Mouse (Mus musculus) hindbrain, postnatal 0 days (tissue): Measurements from ENCODE around the gene Ugt1a10. TPM values are rescaled to one million over a fixed set of nuclear protein-coding genes. Genes with fewer than 3 reads are reported as not detected.
"Not testable (repeated sequence)": the region's sequence is repeated elsewhere in the genome, so short reads cannot be mapped to it uniquely, and the experiment has no call there.

Experiments used
- ATAC-seq: fragments of 200-750 bp; cut with Nextera tagmentation; 2 replicates; pipeline ENCODE4 v1.8.0; 2017; ENCODE audit warnings: mild to moderate bottlenecking, moderate TSS enrichment, moderate library complexity
- DNase-seq: peaks from one replicate; pipeline ENCODE4 v3.0.0-alpha.2; 2015; ENCODE audit warnings: low spot score
- H3K27ac ChIP-seq: fragments of 300-500 bp; sonication (generic); 2 replicates; pipeline ENCODE4 v1.5.1; 2014; ENCODE audit warnings: mild to moderate bottlenecking
- H3K27me3 ChIP-seq: fragments of 300-500 bp; sonication (generic); 2 replicates; pipeline ENCODE4 v1.6.1; 2014; ENCODE audit warnings: low read length, mixed read lengths; ENCODE audit not compliant: insufficient read depth
- H3K36me3 ChIP-seq: fragments of 300-500 bp; sonication (generic); 2 replicates; pipeline ENCODE4 v1.6.1; 2014; ENCODE audit warnings: low read length, mixed read lengths; ENCODE audit not compliant: insufficient read depth
- H3K4me1 ChIP-seq: fragments of 300-500 bp; sonication (generic); 2 replicates; pipeline ENCODE4 v1.6.1; 2014; ENCODE audit warnings: antibody characterized with exemption, low read length, mixed read lengths; ENCODE audit not compliant: insufficient read depth
- H3K4me2 ChIP-seq: fragments of 300-500 bp; sonication (generic); 2 replicates; pipeline ENCODE4 v1.6.1; 2014; ENCODE audit warnings: low read depth, mild to moderate bottlenecking, low read length, moderate library complexity, mixed read lengths
- H3K4me3 ChIP-seq: fragments of 300-500 bp; sonication (generic); 2 replicates; pipeline ENCODE4 v1.5.1; 2014; ENCODE audit warnings: low read length
- H3K9ac ChIP-seq: fragments of 300-500 bp; sonication (generic); replicated peaks from 2 replicates; pipeline ENCODE4 v1.6.1; 2014; ENCODE audit warnings: mild to moderate bottlenecking, low read length, moderate library complexity, mixed read lengths
- H3K9me3 ChIP-seq: fragments of 300-500 bp; sonication (generic); 2 replicates; pipeline ENCODE4 v1.6.1; 2016; ENCODE audit warnings: low read length, mixed read lengths
- CTCF ChIP-seq: IDR thresholded peaks from 2 replicates; pipeline ENCODE4 v1.5.1; 2016; ENCODE audit warnings: antibody characterized with exemption, control low read depth, low read depth
- WGBS: fragments of 180-500 bp; shearing (Covaris S2); extraction: QIAGEN DNeasy Blood & Tissue Kit; methylation state at CpG from one replicate; pipeline ENCODE4 v1.1.7; 2014; 5-methylcytosine and 5-hydroxymethylcytosine counted together
- polyA plus RNA-seq: library from polyadenylated mRNA; unstranded; fragments of >200 nt; fragmentation: Nextera tagmentation; extraction: Ambion mirVana; gene quantifications from 2 replicates; pipeline ENCODE4 v1.2.1, GENCODE M21; 2015
- total RNA-seq: library from RNA; depleted of rRNA; stranded (reverse); fragments of >200 nt; gene quantifications from 2 replicates; pipeline ENCODE4 v1.2.3, GENCODE M21; 2014

The Ugt1a10 gene
- total and polyA plus RNA-seq, 2 experiments from 2014 or later = not detected

- H3K4me2 ChIP-seq = no peak overlapping the region
- no peaks in the 10 kb centered on the region for H3K9me3 ChIP-seq
Observed at GRCm38 (mm10) chr1:88092341-88092740, 37.2 kb downstream of the Ugt1a10 start.

GRCm38 (mm10) chr1:88094270-88094676 is 39.1 kb downstream of the Ugt1a10 start:
- 75% methylated on average over 3 of the region's 3 CpGs for WGBS
- 0 out of 2 replicates have a peak, but pooled peaks have one; percentile 38 for ATAC-seq
- H3K4me2 ChIP-seq, H3K4me1 ChIP-seq, H3K9ac ChIP-seq, H3K9me3 ChIP-seq, H3K36me3 ChIP-seq, H3K27me3 ChIP-seq, H3K27ac ChIP-seq, H3K4me3 ChIP-seq: not testable (repeated sequence)
- DNase-seq = peak; percentile 13
- TF ChIP-seq CTCF = peak; percentile 44

More at GRCm38 (mm10) chr1:88092341-88092740, 37.2 kb downstream of the Ugt1a10 start:
- DNase-seq (no peak), ATAC-seq (no peak)
- Histone ChIP-seq H3K27ac (no peak overlapping the region), H3K36me3 (no peaks in the 10 kb centered on the region), H3K4me1 (no peaks in the 10 kb centered on the region), H3K4me3 (no peak overlapping the region), H3K27me3 (no peaks in the 10 kb centered on the region), H3K9ac (no peak overlapping the region)
- no peak for TF ChIP-seq CTCF

GRCm38 (mm10) chr1:88094941-88095492 is 39.8 kb downstream of the Ugt1a10 start, which contains the start of gene Ugt1a7c:
TSS of gene Ugt1a7c (plus strand) at chr1:88095062.
- Histone ChIP-seq H3K4me1 (no peaks in the 10 kb centered on the region), H3K36me3 (no peaks in the 10 kb centered on the region), H3K9ac (no peak within 1 kb of the TSS), H3K27me3 (no peaks in the 10 kb centered on the region), H3K9me3 (no peaks in the 10 kb centered on the region), H3K27ac (no peak within 1 kb of the TSS), H3K4me3 (no peak within 1 kb of the TSS), H3K4me2 (no peak within 1 kb of the TSS)
- WGBS = 63% methylated on average over 10 of the region's 10 CpGs
- ATAC-seq (no peak), DNase-seq (no peak)
- TF ChIP-seq CTCF = no peak

- WGBS = 91% methylated on average over 3 of the region's 3 CpGs
- DNase-seq = not testable (repeated sequence)
Observed at GRCm38 (mm10) chr1:88098546-88098945, 43.4 kb downstream of the Ugt1a10 start.

GRCm38 (mm10) chr1:88099691-88100090 is 44.5 kb downstream of the Ugt1a10 start:
- H3K27me3 ChIP-seq, DNase-seq, H3K9ac ChIP-seq, H3K4me2 ChIP-seq, H3K36me3 ChIP-seq, H3K4me1 ChIP-seq, H3K9me3 ChIP-seq, ATAC-seq, H3K27ac ChIP-seq, H3K4me3 ChIP-seq: not testable (repeated sequence)
- 90% methylated on average over 2 of the region's 2 CpGs for WGBS

More at GRCm38 (mm10) chr1:88098546-88098945, 43.4 kb downstream of the Ugt1a10 start:
- not testable (repeated sequence) for H3K9me3 ChIP-seq, H3K27ac ChIP-seq, H3K4me1 ChIP-seq, H3K36me3 ChIP-seq, H3K9ac ChIP-seq, H3K27me3 ChIP-seq, H3K4me3 ChIP-seq, ATAC-seq, H3K4me2 ChIP-seq

- H3K27ac ChIP-seq, H3K27me3 ChIP-seq, H3K36me3 ChIP-seq, H3K4me2 ChIP-seq, H3K4me3 ChIP-seq, ATAC-seq, DNase-seq, H3K4me1 ChIP-seq, H3K9me3 ChIP-seq, H3K9ac ChIP-seq: not testable (repeated sequence)
- WGBS = 67% methylated on average over 2 of the region's 3 CpGs
Observed at GRCm38 (mm10) chr1:88103019-88103418, 47.8 kb downstream of the Ugt1a10 start, which contains the start of gene Ugt1a6b. TSS of gene Ugt1a6b (plus strand) at chr1:88103252.

GRCm38 (mm10) chr1:88103697-88104468 is 48.7 kb downstream of the Ugt1a10 start:
- 76% methylated on average over 4 of the region's 5 CpGs for WGBS
- H3K4me3 ChIP-seq, H3K9me3 ChIP-seq, ATAC-seq, H3K4me1 ChIP-seq, H3K27ac ChIP-seq, H3K27me3 ChIP-seq, H3K36me3 ChIP-seq, H3K4me2 ChIP-seq, H3K9ac ChIP-seq, DNase-seq: not testable (repeated sequence)
